Mouse (Mus musculus) spleen, adult 2 months (tissue): ENCODE results near the gene Zfp644. TPM values are rescaled to one million over a fixed set of nuclear protein-coding genes. Genes with fewer than 3 reads are reported as not detected.
"Not testable (repeated sequence)": the region's sequence is repeated elsewhere in the genome, so short reads cannot be mapped to it uniquely, and the experiment has no call there.

Experiments used
- DNase-seq, 2 experiments: peaks; one replicate each; pipeline versions ENCODE4 v3.0.0 to v3.0.0-alpha.2; 2012 to 2021; ENCODE audit warnings: low spot score in 2 of 2, low read depth in 1 of 2
- H3K27ac ChIP-seq: fragments of 200-500 bp; 2 replicates; pipeline ENCODE4 v1.5.1; 2012; ENCODE audit warnings: low read length, inconsistent platforms; ENCODE audit not compliant: insufficient read depth
- H3K27me3 ChIP-seq: fragments of 200-500 bp; 2 replicates; pipeline ENCODE4 v1.6.1; 2012; ENCODE audit warnings: mild to moderate bottlenecking, moderate library complexity, low read length, inconsistent platforms; ENCODE audit not compliant: control insufficient read depth, insufficient read depth
- H3K36me3 ChIP-seq: fragments of 200-500 bp; 2 replicates; pipeline ENCODE4 v1.6.1; 2012; ENCODE audit warnings: mild to moderate bottlenecking, low read length, inconsistent platforms; ENCODE audit not compliant: control insufficient read depth, insufficient read depth
- H3K4me1 ChIP-seq: fragments of 200-500 bp; 2 replicates; pipeline ENCODE4 v1.6.1; 2011; ENCODE audit warnings: inconsistent platforms; ENCODE audit not compliant: control insufficient read depth, insufficient read depth, insufficient read length
- H3K4me3 ChIP-seq: fragments of 200-500 bp; 2 replicates; pipeline ENCODE4 v1.5.1; 2011; ENCODE audit warnings: mild to moderate bottlenecking, inconsistent platforms; ENCODE audit not compliant: insufficient read depth, insufficient read length; ENCODE audit errors: extremely low read depth
- CTCF ChIP-seq: fragments of 200-500 bp; IDR thresholded peaks from 2 replicates; pipeline ENCODE4 v1.5.1; 2011; ENCODE audit warnings: mild to moderate bottlenecking, inconsistent platforms; ENCODE audit not compliant: insufficient read depth, insufficient read length, insufficient replicate concordance; ENCODE audit errors: extremely low read depth
- POLR2A ChIP-seq: fragments of 200-500 bp; IDR thresholded peaks from 2 replicates; pipeline ENCODE4 v1.6.1; 2011; ENCODE audit warnings: low read depth, low read length, inconsistent platforms
- WGBS: fragments of 180-500 bp; shearing (Covaris S2); methylation state at CpG from one replicate; pipeline ENCODE4 v1.1.7; 2018; 5-methylcytosine and 5-hydroxymethylcytosine counted together
- polyA plus RNA-seq: library from polyadenylated mRNA; depleted of rRNA; stranded (reverse); fragments of >200 nt; gene quantifications from 2 replicates; pipeline ENCODE4 v1.2.3, GENCODE M21; 2012

Zfp644 gene
- polyA plus RNA-seq, 1 experiment = 6.3 TPM

DNA sequence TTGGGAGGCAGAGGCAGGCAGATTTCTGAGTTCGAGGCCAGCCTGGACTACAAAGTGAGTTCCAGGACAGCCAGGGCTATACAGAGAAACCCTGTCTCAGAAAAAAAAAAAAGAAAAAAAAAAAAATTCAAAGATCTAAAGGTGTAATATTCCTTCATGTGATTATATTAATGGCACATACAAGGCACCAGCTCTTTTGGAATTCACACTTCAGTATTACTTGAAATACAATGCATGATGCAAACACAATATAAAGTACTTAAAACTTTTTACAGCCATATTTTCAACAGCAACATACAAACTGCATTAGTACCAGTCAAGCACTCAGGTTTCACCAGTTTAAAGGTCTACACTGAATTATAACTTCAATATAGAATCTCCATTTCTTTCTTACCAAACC is 2.4 kb downstream of the Zfp644 start:
- 93% methylated on average over 1 of the region's 1 CpGs for WGBS
- H3K4me1 ChIP-seq = no peaks in the 10 kb centered on the region; the same call in 1 of the 2 replicates
- no peaks in the 10 kb centered on the region for H3K27me3 ChIP-seq
- H3K27ac ChIP-seq = no peak overlapping the region
- TF ChIP-seq POLR2A = no peak
- TF ChIP-seq CTCF = no peak
- H3K36me3 ChIP-seq = no peaks in the 10 kb centered on the region; the same call in 1 of the 2 replicates
- DNase-seq = no peak
- no peak overlapping the region for H3K4me3 ChIP-seq

DNA sequence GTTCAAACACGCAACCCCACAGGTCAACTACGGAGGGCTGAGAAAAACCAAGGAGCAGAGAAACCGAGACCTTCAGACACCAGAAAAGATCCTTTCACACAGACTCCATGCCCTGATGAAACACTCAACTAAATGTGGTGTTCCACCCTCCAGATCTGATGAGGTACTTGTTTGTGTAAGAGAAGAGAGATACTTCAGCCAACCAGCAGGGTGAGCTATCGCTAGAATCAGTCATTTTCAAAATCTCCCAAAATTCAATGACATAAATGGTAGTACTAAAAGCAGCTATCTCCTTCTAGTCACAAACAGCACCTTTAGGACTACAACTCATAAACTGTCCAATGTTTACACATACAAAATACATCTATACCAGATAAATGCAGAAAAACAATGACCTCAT is 4.1 kb downstream of the Zfp644 start:
- no peaks in the 10 kb centered on the region for H3K27me3 ChIP-seq
- H3K27ac ChIP-seq = no peak overlapping the region
- 71% methylated on average over 4 of the region's 4 CpGs for WGBS
- H3K4me1 ChIP-seq = no peaks in the 10 kb centered on the region; the same call in 1 of the 2 replicates
- H3K4me3 ChIP-seq = no peak overlapping the region
- TF ChIP-seq CTCF = no peak
- no peak for TF ChIP-seq POLR2A
- H3K36me3 ChIP-seq = no peaks in the 10 kb centered on the region; the same call in 1 of the 2 replicates
- peak in 1 of 2 experiments; percentile 12 for DNase-seq

DNA sequence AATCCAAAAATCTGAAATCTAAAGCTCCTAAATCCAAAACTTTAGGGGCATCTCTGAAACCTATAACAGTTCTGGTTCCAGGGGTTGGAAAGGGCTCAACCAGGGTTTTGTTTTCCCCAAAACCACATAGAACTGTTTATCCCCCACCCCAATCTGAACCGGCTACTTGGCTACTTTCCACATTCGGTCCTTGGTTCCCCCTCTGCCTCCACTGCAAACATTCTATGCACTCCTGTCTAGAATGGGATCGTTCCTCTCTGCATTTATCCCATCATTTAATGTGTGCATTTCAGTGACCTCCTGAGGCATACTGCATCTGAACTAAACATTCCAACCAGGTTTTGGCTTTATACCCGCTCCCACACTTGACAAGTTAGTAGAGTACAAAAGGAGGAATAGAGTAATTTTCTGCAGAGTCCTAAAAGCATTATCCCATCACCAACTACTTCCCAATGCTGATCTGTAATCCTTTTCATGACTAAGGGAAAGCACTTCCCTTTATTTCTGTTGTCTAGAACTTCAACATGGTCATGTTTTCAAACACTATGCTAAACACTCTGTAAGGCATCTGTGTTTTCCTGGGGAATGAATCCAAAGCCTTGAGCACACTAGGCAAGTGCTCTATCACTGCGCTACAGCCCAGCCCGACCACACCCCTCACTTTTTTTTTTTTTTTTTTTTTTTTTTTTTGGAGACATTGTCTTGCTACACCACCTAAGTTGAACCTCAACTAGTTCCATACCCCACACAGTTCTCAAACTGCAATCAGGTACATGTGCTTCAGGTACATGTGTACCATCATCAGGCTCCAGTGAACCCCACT is 16.2 kb downstream of the Zfp644 start:
- TF ChIP-seq CTCF = no peak
- TF ChIP-seq POLR2A = no peak
- DNase-seq = no peak
- no peaks in the 10 kb centered on the region for H3K27me3 ChIP-seq
- H3K4me3 ChIP-seq = no peak overlapping the region
- 91% methylated on average over 6 of the region's 6 CpGs for WGBS
- H3K4me1 ChIP-seq = peaks cover 3% of the 10 kb centered on the region; the same call in 1 of the 2 replicates
- H3K36me3 ChIP-seq = no peaks in the 10 kb centered on the region
- no peak overlapping the region for H3K27ac ChIP-seq

DNA sequence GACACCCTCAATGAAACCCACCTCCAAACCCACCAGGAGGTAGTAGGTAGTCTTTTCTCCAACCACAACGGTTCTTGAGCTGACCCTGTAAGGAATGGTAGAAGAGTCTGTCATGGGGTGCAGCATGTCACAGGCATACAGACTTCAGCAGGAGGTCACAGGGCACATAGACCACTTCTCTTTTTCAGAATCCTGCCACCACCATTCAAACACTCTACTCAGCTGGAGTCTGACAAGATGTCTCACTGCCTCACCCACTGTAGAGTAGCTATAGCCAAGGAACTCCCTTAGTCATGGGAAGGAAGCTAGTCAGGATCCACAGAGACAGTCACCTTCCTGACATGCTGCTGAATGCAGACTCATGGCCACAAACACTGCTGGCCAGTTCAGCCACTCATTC is 17.4 kb downstream of the Zfp644 start:
- Histone ChIP-seq H3K4me1 (peaks cover 3% of the 10 kb centered on the region; the same call in 1 of the 2 replicates), H3K36me3 (no peaks in the 10 kb centered on the region), H3K4me3 (no peak overlapping the region), H3K27ac (no peak overlapping the region), H3K27me3 (no peaks in the 10 kb centered on the region)
- TF ChIP-seq CTCF = no peak
- TF ChIP-seq POLR2A = no peak
- WGBS = 40% methylated on average over 1 of the region's 1 CpGs
- DNase-seq = no peak

DNA sequence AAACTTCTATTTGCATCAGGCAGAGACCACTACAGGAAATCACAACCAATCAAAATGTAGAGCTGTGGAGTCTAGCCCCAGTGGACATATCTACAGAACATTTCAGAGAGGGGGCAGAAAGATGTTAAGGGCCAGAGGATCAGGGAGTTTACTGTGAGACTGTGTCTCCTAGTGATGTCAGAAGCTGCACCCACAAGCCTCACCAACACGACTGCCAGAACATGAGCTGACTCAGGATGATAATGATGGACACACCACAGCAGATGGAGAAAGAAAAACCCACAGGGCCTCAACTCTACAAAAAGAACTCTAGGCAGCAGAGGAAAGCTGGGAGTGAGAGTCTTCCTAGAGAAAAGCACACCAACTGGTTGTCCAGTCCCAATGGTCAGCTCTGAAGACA is 18.3 kb downstream of the Zfp644 start:
- not testable (repeated sequence) for H3K27ac ChIP-seq, DNase-seq, H3K4me1 ChIP-seq, H3K4me3 ChIP-seq, H3K36me3 ChIP-seq, H3K27me3 ChIP-seq
- WGBS = 30% methylated on average over 1 of the region's 1 CpGs

DNA sequence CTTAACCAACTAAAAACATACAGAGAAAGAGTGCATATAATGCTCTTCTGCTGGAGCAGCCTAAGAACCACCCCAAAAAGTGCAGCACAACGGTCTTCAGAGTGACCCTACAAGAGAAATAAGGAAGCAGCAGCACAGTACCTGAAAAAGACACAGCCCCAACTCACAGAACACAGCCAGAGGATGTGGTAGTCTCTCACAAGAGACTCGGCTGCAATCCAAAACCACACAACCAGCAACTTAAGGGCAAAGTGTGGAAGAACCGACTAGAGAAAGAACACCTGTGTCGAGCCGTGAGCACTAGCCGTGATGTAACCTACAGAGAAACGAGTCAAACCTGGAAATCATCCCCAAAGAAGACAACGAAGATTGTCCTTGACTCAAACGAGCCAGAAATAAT is 20.3 kb downstream of the Zfp644 start:
- Histone ChIP-seq H3K27ac (no peak overlapping the region), H3K36me3 (no peaks in the 10 kb centered on the region), H3K27me3 (no peaks in the 10 kb centered on the region), H3K4me3 (no peak overlapping the region), H3K4me1 (peaks cover 3% of the 10 kb centered on the region; the same call in 1 of the 2 replicates)
- peak in 1 of 2 experiments; percentile 21 for DNase-seq
- TF ChIP-seq POLR2A = no peak
- no peak for TF ChIP-seq CTCF
- 21% methylated on average over 9 of the region's 9 CpGs for WGBS

DNA sequence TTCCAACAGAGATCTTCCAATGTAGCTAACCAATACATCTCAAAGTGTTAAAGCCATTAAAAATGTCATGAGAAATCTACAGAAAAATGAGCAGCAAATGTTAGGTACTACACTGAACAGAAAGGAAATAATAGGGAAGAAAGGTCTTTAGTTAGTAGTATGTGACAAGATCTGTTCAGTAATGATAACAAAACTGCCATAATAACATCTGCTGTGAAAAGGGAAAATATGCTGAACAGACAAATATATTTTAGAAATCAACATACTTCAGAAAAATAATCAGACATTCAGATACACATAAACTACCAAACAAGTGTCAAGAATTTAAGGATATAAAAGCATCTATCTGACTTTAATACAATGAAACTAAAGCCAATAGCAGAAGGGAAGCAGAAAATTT is 24.5 kb downstream of the Zfp644 start:
- Histone ChIP-seq H3K27me3 (no peaks in the 10 kb centered on the region), H3K4me1 (peaks cover 3% of the 10 kb centered on the region; the same call in 1 of the 2 replicates), H3K27ac (no peak overlapping the region), H3K36me3 (no peaks in the 10 kb centered on the region), H3K4me3 (no peak overlapping the region)
- DNase-seq = no peak
- TF ChIP-seq POLR2A (no peak), CTCF (no peak)
